In the genomic region with DNA sequence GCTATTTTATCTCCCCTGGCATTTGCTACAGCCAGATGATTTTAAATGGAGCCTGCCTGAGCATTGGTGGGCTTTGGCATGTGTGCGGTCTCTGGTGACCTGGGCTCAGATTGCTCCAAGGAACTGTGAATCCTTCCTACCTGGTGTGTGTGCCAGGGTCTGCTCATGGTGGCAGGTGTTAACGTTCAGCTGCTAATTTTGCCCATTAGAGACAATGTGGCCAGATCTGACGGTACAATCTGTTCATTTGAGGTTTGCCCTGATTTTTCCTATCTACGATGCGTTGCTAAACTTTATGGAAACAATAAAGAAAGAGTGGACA, we compare ENCODE assay signal across 14 mouse cellular contexts.
DNase-seq lines count a peak whose midpoint lies in the region; ATAC-seq lines count a peak whose summit lies in the region.
"Had no signal": no experiment of that assay in that cellular context is flagged by ENCODE, and none has a peak within 500 bp of the region (broad histone marks: within the 10 kb centered on the region; RNA-seq: fewer than 3 reads in every experiment).

No protein-coding gene starts in this region.

- 0 out of 2 replicates have a peak, but pooled peaks cover 3% of the 10 kb centered on the region for H3K4me1 ChIP-seq in hindbrain, embryonic 11.5 days (replicated peaks; ENCODE audit: control insufficient read depth, insufficient read depth, low read length)
- peaks cover 18% of the 10 kb centered on the region for H3K4me1 ChIP-seq in midbrain, embryonic 15.5 days
- no peaks in the 10 kb centered on the region for H3K4me1 ChIP-seq in liver, embryonic 11.5 days (replicated peaks; ENCODE audit: control insufficient read depth, insufficient read depth, low read length)
- H3K4me1 ChIP-seq: embryonic facial prominence, embryonic 15.5 days; heart, embryonic 13.5 days; kidney, embryonic 15.5 days had no signal

- ATAC-seq in hindbrain, embryonic 11.5 days (ENCODE audit: low FRiP score): peak; percentile 60; the same call in 1 of the 2 replicates
- peak; percentile 68 for ATAC-seq in midbrain, embryonic 15.5 days (replicated peaks)
- ATAC-seq in liver, embryonic 11.5 days (replicated peaks; ENCODE audit: low FRiP score): no peak
- no peak for ATAC-seq in monocyte, adult 5-6 weeks (replicated peaks; ENCODE audit: insufficient number of reproducible peaks, low FRiP score, low TSS enrichment, poor library complexity, severe bottlenecking)

- peak overlapping the region; percentile 61 for H3K27ac ChIP-seq in hindbrain, embryonic 11.5 days (ENCODE audit: low read depth, low read length)
- H3K27ac ChIP-seq in midbrain, embryonic 15.5 days: peak overlapping the region; percentile 79
- no peak overlapping the region for H3K27ac ChIP-seq in liver, embryonic 11.5 days (ENCODE audit: low read depth, low read length)
- H3K27ac ChIP-seq: embryonic facial prominence, embryonic 15.5 days; heart, embryonic 13.5 days; kidney, embryonic 15.5 days; liver, embryonic 14.5 days had no signal

- no peak overlapping the region for H3K9ac ChIP-seq in hindbrain, embryonic 11.5 days (ENCODE audit: low read depth, low read length)
- no peak overlapping the region for H3K9ac ChIP-seq in midbrain, embryonic 15.5 days
- H3K9ac ChIP-seq in liver, embryonic 11.5 days (ENCODE audit: low read depth, low read length): no peak overlapping the region
- H3K9ac ChIP-seq: embryonic facial prominence, embryonic 15.5 days; heart, embryonic 13.5 days; kidney, embryonic 15.5 days; liver, embryonic 14.5 days had no signal

- 46% methylated on average over 5 of the region's 5 CpGs for WGBS in hindbrain, embryonic 11.5 days
- 29% methylated on average over 5 of the region's 5 CpGs for whole genome bisulfite sequencing in midbrain, embryonic 15.5 days
- 80% methylated on average over 5 of the region's 5 CpGs for WGBS in liver, embryonic 11.5 days

- no peak overlapping the region for H3K4me2 ChIP-seq in hindbrain, embryonic 11.5 days (replicated peaks; ENCODE audit: low read depth, low read length)
- no peak overlapping the region for H3K4me2 ChIP-seq in midbrain, embryonic 15.5 days
- no peak overlapping the region for H3K4me2 ChIP-seq in liver, embryonic 11.5 days
- H3K4me2 ChIP-seq: embryonic facial prominence, embryonic 15.5 days; heart, embryonic 13.5 days; kidney, embryonic 15.5 days had no signal

- H3K4me3 ChIP-seq in hindbrain, embryonic 11.5 days (ENCODE audit: low read depth, low read length): no peak overlapping the region
- no peak overlapping the region for H3K4me3 ChIP-seq in midbrain, embryonic 15.5 days
- no peak overlapping the region for H3K4me3 ChIP-seq in liver, embryonic 11.5 days (ENCODE audit: low read depth, low read length)
- H3K4me3 ChIP-seq: embryonic facial prominence, embryonic 15.5 days; heart, embryonic 13.5 days; kidney, embryonic 15.5 days had no signal

- DNase-seq in cerebellum, postnatal 10 days: peak; percentile 64 to 81
- DNase-seq in cerebellum, postnatal 36 days: peak; percentile 3 to 8
- peak; percentile 31 for DNase-seq in hindbrain, embryonic 11.5 days (ENCODE audit: low spot score)
- no peak for DNase-seq in liver, embryonic 11.5 days (ENCODE audit: low spot score)
- DNase-seq in right cerebral cortex, postnatal 4 days: no peak
- DNase-seq: gastrocnemius, postnatal 36 days; lung, postnatal 10 days had no signal

- H3K36me3 ChIP-seq in hindbrain, embryonic 11.5 days (ENCODE audit: control insufficient read depth, insufficient read depth, low read length): no peaks in the 10 kb centered on the region
- no peaks in the 10 kb centered on the region for H3K36me3 ChIP-seq in midbrain, embryonic 15.5 days (replicated peaks)
- H3K36me3 ChIP-seq in liver, embryonic 11.5 days (ENCODE audit: control insufficient read depth, insufficient read depth, low read length): no peaks in the 10 kb centered on the region
- H3K36me3 ChIP-seq: embryonic facial prominence, embryonic 15.5 days; heart, embryonic 13.5 days; kidney, embryonic 15.5 days had no signal

- H3K27me3 ChIP-seq in hindbrain, embryonic 11.5 days (ENCODE audit: control insufficient read depth, insufficient read depth, low read length): no peaks in the 10 kb centered on the region
- no peaks in the 10 kb centered on the region for H3K27me3 ChIP-seq in midbrain, embryonic 15.5 days (replicated peaks)
- no peaks in the 10 kb centered on the region for H3K27me3 ChIP-seq in liver, embryonic 11.5 days (replicated peaks; ENCODE audit: control insufficient read depth, insufficient read depth, low read length)
- H3K27me3 ChIP-seq: CH12.LX; embryonic facial prominence, embryonic 15.5 days; heart, embryonic 13.5 days; kidney, embryonic 15.5 days had no signal

- H3K9me3 ChIP-seq in hindbrain, embryonic 11.5 days (ENCODE audit: control insufficient read depth, low read length): no peaks in the 10 kb centered on the region
- H3K9me3 ChIP-seq in midbrain, embryonic 15.5 days: no peaks in the 10 kb centered on the region
- H3K9me3 ChIP-seq in liver, embryonic 11.5 days (ENCODE audit: control insufficient read depth, low read length): no peaks in the 10 kb centered on the region
- H3K9me3 ChIP-seq: embryonic facial prominence, embryonic 15.5 days; heart, embryonic 13.5 days; kidney, embryonic 15.5 days had no signal

Comparison
In these comparisons a context has a peak if more than half of its experiments do, and no peak if none do; other contexts are left out.
1. DNase-seq: peak in cerebellum, postnatal 10 days (2 of 2), cerebellum, postnatal 36 days (2 of 2) and hindbrain, embryonic 11.5 days (single experiment); none in liver, embryonic 11.5 days (single experiment) and right cerebral cortex, postnatal 4 days (single experiment).
2. ATAC-seq: peak in hindbrain, embryonic 11.5 days (single experiment) and midbrain, embryonic 15.5 days (single experiment); none in liver, embryonic 11.5 days (single experiment) and monocyte, adult 5-6 weeks (single experiment).